Mouse (Mus musculus): Measurements from ENCODE around the gene Msh2.

- TF ChIP-seq CTCF (IDR thresholded peaks at IDR 0.05; ENCODE audit: control insufficient read depth, insufficient read depth, low read length), result no peak
- TF ChIP-seq POLR2A (IDR thresholded peaks at IDR 0.05; ENCODE audit: borderline replicate concordance, control insufficient read depth, low read depth, low read length), result no peak
Measured at GRCm38 (mm10) chr17:87677656-87678055, 5.5 kb downstream of the Msh2 start.
